Mouse (Mus musculus) MEL (cell line): Measurements from ENCODE around the gene Pofut1. TPM values are rescaled to one million over a fixed set of nuclear protein-coding genes. Genes with fewer than 3 reads are reported as not detected.
A peak's percentile ranks its signal among the peaks of the same experiment; 100 is the strongest.

Experiments
- DNase-seq: peaks from one replicate; pipeline ENCODE4 v3.0.0; 2011; ENCODE audit warnings: low read depth, low spot score
- H3K27ac ChIP-seq: 2 replicates; pipeline ENCODE4 v1.5.1; 2012; ENCODE audit warnings: low read depth, mild to moderate bottlenecking, control low read depth, low read length, moderate library complexity; ENCODE audit not compliant: control insufficient read depth
- H3K27me3 ChIP-seq, 2 experiments: fragments of 150-350 bp in 1 of 2; sonication (generic) in 1 of 2; 2 replicates each; pipeline ENCODE4 v1.6.1; 2012; ENCODE audit warnings: low read length in 2 of 2, mild to moderate bottlenecking in 2 of 2, improper control_type of control experiment in 1 of 2, moderate library complexity in 1 of 2; ENCODE audit not compliant: insufficient read depth in 2 of 2, control insufficient read depth in 1 of 2
- H3K36me3 ChIP-seq, 2 experiments: 2 replicates each; pipeline ENCODE4 v1.6.1; 2012 to 2014; ENCODE audit warnings: low read length in 2 of 2, improper control_type of control experiment in 1 of 2, inconsistent platforms in 1 of 2, mild to moderate bottlenecking in 1 of 2; ENCODE audit not compliant: insufficient read depth in 2 of 2, control insufficient read depth in 1 of 2
- H3K4me1 ChIP-seq, 2 experiments: fragments of 150-350 bp in 1 of 2; sonication (generic) in 1 of 2; 2 replicates each; pipeline ENCODE4 v1.6.1; 2012; ENCODE audit warnings: low read length in 2 of 2, improper control_type of control experiment in 1 of 2, mild to moderate bottlenecking in 1 of 2; ENCODE audit not compliant: insufficient read depth in 2 of 2, control insufficient read depth in 1 of 2
- H3K4me3 ChIP-seq, 2 experiments: fragments of 150-350 bp in 1 of 2; sonication (generic) in 1 of 2; 2 replicates each; pipeline ENCODE4 v1.5.1; 2012; ENCODE audit warnings: low read depth in 2 of 2, low read length in 2 of 2, mild to moderate bottlenecking in 2 of 2, moderate library complexity in 2 of 2, control low read depth in 1 of 2, improper control_type of control experiment in 1 of 2; ENCODE audit not compliant: control insufficient read depth in 1 of 2, insufficient read depth in 1 of 2
- H3K79me2 ChIP-seq: 2 replicates; pipeline ENCODE4 v1.6.1; 2012; ENCODE audit warnings: mild to moderate bottlenecking, low read length, moderate library complexity; ENCODE audit not compliant: control insufficient read depth, poor library complexity, insufficient read depth
- H3K9ac ChIP-seq: 2 replicates; pipeline ENCODE4 v1.6.1; 2012; ENCODE audit warnings: low read depth, mild to moderate bottlenecking, control low read depth, low read length, moderate library complexity; ENCODE audit not compliant: control insufficient read depth, poor library complexity, severe bottlenecking
- H3K9me3 ChIP-seq: fragments of 150-350 bp; sonication (generic); replicated peaks from 2 replicates; pipeline ENCODE4 v1.6.1; 2012; ENCODE audit warnings: mild to moderate bottlenecking, low read length, improper control_type of control experiment, moderate library complexity; ENCODE audit not compliant: insufficient read depth
- CHD1 ChIP-seq: IDR thresholded peaks from 2 replicates; pipeline ENCODE4 v1.6.1; 2012; ENCODE audit warnings: low read depth, mild to moderate bottlenecking, inconsistent platforms, low read length, improper control_type of control experiment
- CHD2 ChIP-seq: IDR thresholded peaks from 2 replicates; pipeline ENCODE4 v1.6.1; 2011; ENCODE audit warnings: low read length, improper control_type of control experiment
- CTCF ChIP-seq, 3 experiments: IDR thresholded peaks in 2 of 3; conservative IDR thresholded peaks in 1 of 3; 2 replicates each; pipeline ENCODE4 v1.5.1; 2011 to 2012; ENCODE audit warnings: low read length in 3 of 3, low read depth in 2 of 3, mild to moderate bottlenecking in 2 of 3, improper control_type of control experiment in 1 of 3, inconsistent platforms in 1 of 3, mixed read lengths in 1 of 3, moderate library complexity in 1 of 3; ENCODE audit not compliant: control insufficient read depth in 1 of 3, insufficient read depth in 1 of 3, poor library complexity in 1 of 3, severe bottlenecking in 1 of 3
- E2F4 ChIP-seq: IDR thresholded peaks from 2 replicates; pipeline ENCODE4 v1.6.1; 2011; ENCODE audit warnings: low read depth, low read length, improper control_type of control experiment, borderline replicate concordance
- ELF1 ChIP-seq: IDR thresholded peaks from 2 replicates; pipeline ENCODE4 v1.6.1; 2014; ENCODE audit warnings: low read depth, mild to moderate bottlenecking, inconsistent platforms, low read length, improper control_type of control experiment, moderate library complexity
- EP300 ChIP-seq, 2 experiments: IDR thresholded peaks; 2 replicates each; pipeline ENCODE4 v1.6.1; 2011; ENCODE audit warnings: improper control_type of control experiment in 2 of 2, low read length in 2 of 2, low read depth in 1 of 2, mild to moderate bottlenecking in 1 of 2
- ETS1 ChIP-seq: IDR thresholded peaks from 2 replicates; pipeline ENCODE4 v1.6.1; 2012; ENCODE audit warnings: low read depth, mild to moderate bottlenecking, inconsistent platforms, low read length, improper control_type of control experiment, moderate library complexity
- GABPA ChIP-seq: IDR thresholded peaks from 2 replicates; pipeline ENCODE4 v1.6.1; 2012; ENCODE audit warnings: low read depth, mild to moderate bottlenecking, inconsistent platforms, low read length, improper control_type of control experiment, moderate library complexity
- GATA1 ChIP-seq: IDR thresholded peaks from 2 replicates; pipeline ENCODE4 v1.6.1; 2011; ENCODE audit warnings: low read depth, low read length, improper control_type of control experiment
- HCFC1 ChIP-seq: IDR thresholded peaks from 2 replicates; pipeline ENCODE4 v1.6.1; 2012; ENCODE audit warnings: low read depth, mild to moderate bottlenecking, inconsistent platforms, low read length, improper control_type of control experiment, moderate library complexity
- JUND ChIP-seq: IDR thresholded peaks from 2 replicates; pipeline ENCODE4 v1.6.1; 2011; ENCODE audit warnings: low read depth, mild to moderate bottlenecking, improper control_type of control experiment, low read length
- KAT2A ChIP-seq: conservative IDR thresholded peaks from 2 replicates; pipeline ENCODE4 v1.6.1; 2012; ENCODE audit warnings: low read depth, low read length, improper control_type of control experiment, inconsistent platforms
- MAX ChIP-seq: IDR thresholded peaks from 2 replicates; pipeline ENCODE4 v1.6.1; 2011; ENCODE audit warnings: low read length, improper control_type of control experiment
- MAZ ChIP-seq: IDR thresholded peaks from 2 replicates; pipeline ENCODE4 v1.6.1; 2012; ENCODE audit warnings: low read depth, mild to moderate bottlenecking, inconsistent platforms, low read length, improper control_type of control experiment
- MXI1 ChIP-seq: IDR thresholded peaks from 2 replicates; pipeline ENCODE4 v1.6.1; 2011; ENCODE audit warnings: mild to moderate bottlenecking, low read depth, low read length, improper control_type of control experiment
- MYB ChIP-seq: IDR thresholded peaks from 2 replicates; pipeline ENCODE4 v1.6.1; 2011; ENCODE audit warnings: mild to moderate bottlenecking, low read depth, low read length, improper control_type of control experiment
- MYC ChIP-seq: IDR thresholded peaks from 2 replicates; pipeline ENCODE4 v1.6.1; 2011; ENCODE audit warnings: low read depth, mild to moderate bottlenecking, low read length, improper control_type of control experiment, moderate library complexity
- NELFE ChIP-seq: IDR thresholded peaks from 2 replicates; pipeline ENCODE4 v1.6.1; 2011; ENCODE audit warnings: low read depth, low read length, improper control_type of control experiment
- POLR2A ChIP-seq, 2 experiments: IDR thresholded peaks; 2 replicates each; pipeline ENCODE4 v1.6.1; 2011 to 2012; ENCODE audit warnings: low read length in 2 of 2, mild to moderate bottlenecking in 2 of 2, control low read depth in 1 of 2, improper control_type of control experiment in 1 of 2, low read depth in 1 of 2, moderate library complexity in 1 of 2; ENCODE audit not compliant: control insufficient read depth in 1 of 2, insufficient read depth in 1 of 2, poor library complexity in 1 of 2
- POLR2AphosphoS2 ChIP-seq: IDR thresholded peaks from 2 replicates; pipeline ENCODE4 v1.6.1; 2011; ENCODE audit warnings: low read length, improper control_type of control experiment
- POLR2AphosphoS5 ChIP-seq: IDR thresholded peaks from 2 replicates; pipeline ENCODE4 v1.6.1; 2012; ENCODE audit warnings: low read depth, borderline replicate concordance, mild to moderate bottlenecking, inconsistent platforms, low read length, moderate library complexity, mixed read lengths
- RAD21 ChIP-seq: IDR thresholded peaks from 2 replicates; pipeline ENCODE4 v1.6.1; 2011; ENCODE audit warnings: mild to moderate bottlenecking, low read depth, low read length, improper control_type of control experiment
- RCOR1 ChIP-seq: IDR thresholded peaks from 2 replicates; pipeline ENCODE4 v1.6.1; 2012; ENCODE audit warnings: low read depth, mild to moderate bottlenecking, inconsistent platforms, low read length, improper control_type of control experiment
- SMC3 ChIP-seq: IDR thresholded peaks from 2 replicates; pipeline ENCODE4 v1.6.1; 2011; ENCODE audit warnings: low read depth, low read length, improper control_type of control experiment
- TAL1 ChIP-seq: IDR thresholded peaks from 2 replicates; pipeline ENCODE4 v1.6.1; 2012; ENCODE audit warnings: mild to moderate bottlenecking, inconsistent platforms, low read length, moderate library complexity, mixed read lengths
- TBP ChIP-seq: IDR thresholded peaks from 2 replicates; pipeline ENCODE4 v1.8.0; 2011; ENCODE audit warnings: low read depth, low read length, improper control_type of control experiment
- TCF12 ChIP-seq: IDR thresholded peaks from 2 replicates; pipeline ENCODE4 v1.6.1; 2014; ENCODE audit warnings: low read depth, mild to moderate bottlenecking, inconsistent platforms, low read length, improper control_type of control experiment, moderate library complexity
- UBTF ChIP-seq: IDR thresholded peaks from 2 replicates; pipeline ENCODE4 v1.6.1; 2012; ENCODE audit warnings: low read depth, mild to moderate bottlenecking, inconsistent platforms, low read length, improper control_type of control experiment, moderate library complexity, borderline replicate concordance; ENCODE audit not compliant: insufficient read depth
- USF1 ChIP-seq: IDR thresholded peaks from 2 replicates; pipeline ENCODE4 v1.6.1; 2014; ENCODE audit warnings: low read depth, mild to moderate bottlenecking, inconsistent platforms, low read length, improper control_type of control experiment, moderate library complexity
- ZC3H11A ChIP-seq: IDR thresholded peaks from 2 replicates; pipeline ENCODE4 v1.6.1; 2012; ENCODE audit warnings: low read depth, mild to moderate bottlenecking, inconsistent platforms, low read length, improper control_type of control experiment
- ZKSCAN1 ChIP-seq: IDR thresholded peaks from 2 replicates; pipeline ENCODE4 v1.6.1; 2012; ENCODE audit warnings: low read depth, mild to moderate bottlenecking, inconsistent platforms, low read length, improper control_type of control experiment, moderate library complexity
- ZMIZ1 ChIP-seq: IDR thresholded peaks from 2 replicates; pipeline ENCODE4 v1.6.1; 2012; ENCODE audit warnings: low read depth, mild to moderate bottlenecking, inconsistent platforms, low read length, improper control_type of control experiment, moderate library complexity
- ZNF384 ChIP-seq: IDR thresholded peaks from 2 replicates; pipeline ENCODE4 v1.6.1; 2012; ENCODE audit warnings: low read depth, mild to moderate bottlenecking, inconsistent platforms, low read length, improper control_type of control experiment
- polyA plus RNA-seq, 2 experiments: library from polyadenylated mRNA; stranded (reverse) in 1 of 2; unstranded in 1 of 2; fragments of >175 nt in 1 of 2; fragments of >200 nt in 1 of 2; gene quantifications; 2 replicates each; pipeline versions ENCODE4 v1.2.1 to v1.2.4; 2012; ENCODE audit warnings: low replicate concordance in 2 of 2, low read depth in 1 of 2; ENCODE audit not compliant: insufficient read length in 2 of 2, insufficient read depth in 1 of 2, missing spikeins in 1 of 2
- total RNA-seq: library from RNA; depleted of rRNA; stranded (reverse); fragments of 300-350 nt; gene quantifications from 2 replicates; pipeline ENCODE4 v1.2.3, GENCODE M21; 2012

Pofut1 gene
- total and polyA plus RNA-seq, 3 experiments: 20.2 to 28.7 TPM; not detected in 1

- TF ChIP-seq MYC (no peak), CHD1 (no peak), MXI1 (no peak), MAX (no peak), GATA1 (no peak), ZMIZ1 (no peak), POLR2AphosphoS5 (no peak), NELFE (no peak), JUND (no peak), USF1 (no peak), UBTF (no peak), EP300 (IDR thresholded peaks at IDR 0.05; ENCODE audit: low read depth in 1 of 2, low read length in 2 of 2) (no peak), RCOR1 (no peak), ETS1 (no peak), ZNF384 (no peak), MAZ (no peak), HCFC1 (no peak), POLR2AphosphoS2 (no peak)
- H3K79me2 ChIP-seq: no peaks in the 10 kb centered on the region
- H3K9me3 ChIP-seq: no peaks in the 10 kb centered on the region
- no peak overlapping the region for H3K9ac ChIP-seq
- H3K36me3 ChIP-seq: peaks cover 0 to 12% of the 10 kb centered on the region in 2 experiments; a peak in 2 of 4 replicates
- no peak overlapping the region for H3K4me3 ChIP-seq
- peaks cover 0 to 24% of the 10 kb centered on the region in 2 experiments; a peak in 2 of 4 replicates for H3K4me1 ChIP-seq
- H3K27me3 ChIP-seq: no peaks in the 10 kb centered on the region
- H3K27ac ChIP-seq: no peak overlapping the region
- no peak for DNase-seq
Measured at GRCm38 (mm10) chr2:153283919-153284318, 42.6 kb downstream of the Pofut1 start.

- Histone ChIP-seq H3K4me1 (peaks cover 0 to 30% of the 10 kb centered on the region in 2 experiments; a peak in 2 of 4 replicates), H3K4me3 (no peak overlapping the region), H3K79me2 (peaks cover 2% of the 10 kb centered on the region), H3K9ac (no peak overlapping the region), H3K9me3 (no peaks in the 10 kb centered on the region), H3K36me3 (peaks cover 0 to 12% of the 10 kb centered on the region in 2 experiments; a peak in 2 of 4 replicates), H3K27ac (no peak overlapping the region), H3K27me3 (no peaks in the 10 kb centered on the region)
- peak; percentile 69 for DNase-seq
- TF ChIP-seq CTCF (IDR thresholded peaks at IDR 0.05 in 2 of 3, conservative IDR thresholded peaks at IDR 0.05 in 1 of 3; ENCODE audit: control insufficient read depth in 1 of 3, insufficient read depth in 1 of 3, low read depth in 2 of 3, low read length in 3 of 3, poor library complexity in 1 of 3, severe bottlenecking in 1 of 3): no peak
- TF ChIP-seq ZKSCAN1: no peak
- TF ChIP-seq ZMIZ1: no peak
- TF ChIP-seq POLR2A (IDR thresholded peaks at IDR 0.05; ENCODE audit: control insufficient read depth in 1 of 2, insufficient read depth in 1 of 2, low read depth in 1 of 2, low read length in 2 of 2, poor library complexity in 1 of 2): no peak
- no peak for TF ChIP-seq HCFC1
- no peak for TF ChIP-seq ELF1
- peak; percentile 63 to 64; a peak in 2 of 4 replicates for TF ChIP-seq EP300 (IDR thresholded peaks at IDR 0.05; ENCODE audit: low read depth in 1 of 2, low read length in 2 of 2)
- TF ChIP-seq USF1: no peak
- TF ChIP-seq GABPA: no peak
- TF ChIP-seq MYB: no peak
- no peak for TF ChIP-seq E2F4
- peak; percentile 53; the same call in 1 of the 2 replicates for TF ChIP-seq TCF12
- no peak for TF ChIP-seq ZNF384
- TF ChIP-seq CHD2: no peak
- TF ChIP-seq RAD21: no peak
- TF ChIP-seq MAX: no peak
- TF ChIP-seq TAL1: peak; percentile 71
- 0 out of 2 replicates have a peak, but pooled peaks have one; percentile 15 for TF ChIP-seq ETS1
- no peak for TF ChIP-seq TBP
- no peak for TF ChIP-seq NELFE
- TF ChIP-seq KAT2A: no peak
- TF ChIP-seq ZC3H11A: no peak
- TF ChIP-seq SMC3: no peak
Measured at GRCm38 (mm10) chr2:153286524-153286923, 45.2 kb downstream of the Pofut1 start.
